Mouse (Mus musculus): ENCODE measurements around the gene Tfap4. TPM values are rescaled to one million over a fixed set of nuclear protein-coding genes. Genes with fewer than 3 reads are reported as not detected.

Gene Tfap4
- polyA plus RNA-seq, 2 experiments, result 4.6 to 6.9 TPM

- no peaks in the 10 kb centered on the region for H3K9me3 ChIP-seq (ENCODE audit: control insufficient read depth, low read length)
- no peak for TF ChIP-seq CTCF (IDR thresholded peaks at IDR 0.05; ENCODE audit: low read depth)
- no peak for TF ChIP-seq EP300 (IDR thresholded peaks at IDR 0.05; ENCODE audit: low read depth)
These were observed 12.0 kb downstream of the Tfap4 start for GRCm38 (mm10) chr16:4547611-4548010.

GRCm38 (mm10) chr16:4546838-4547237, 12.8 kb downstream of the Tfap4 start:
- Histone ChIP-seq H3K27me3 (ENCODE audit: control insufficient read depth, insufficient read depth, low read length) (no peaks in the 10 kb centered on the region), H3K9me3 (ENCODE audit: control insufficient read depth, low read length) (no peaks in the 10 kb centered on the region), H3K27ac (no peak overlapping the region), H3K4me2 (ENCODE audit: low read depth) (no peak overlapping the region), H3K4me3 (ENCODE audit: insufficient read depth in 1 of 2, low read depth in 2 of 2, low read length in 2 of 2) (no peak overlapping the region), H3K36me3 (replicated peaks; ENCODE audit: control insufficient read depth, insufficient read depth, low read depth) (peaks cover 20% of the 10 kb centered on the region), H3K9ac (replicated peaks) (no peak overlapping the region), H3K4me1 (replicated peaks; ENCODE audit: control insufficient read depth in 2 of 2, insufficient read depth in 2 of 2, low read length in 1 of 2) (peaks cover 6 to 9% of the 10 kb centered on the region in 2 experiments; a peak in 3 of 4 replicates)
- TF ChIP-seq CTCF (IDR thresholded peaks at IDR 0.05; ENCODE audit: low read depth), result no peak
- no peak for TF ChIP-seq EP300 (IDR thresholded peaks at IDR 0.05; ENCODE audit: low read depth)
- ATAC-seq (ENCODE audit: insufficient read depth) (no peak), DNase-seq (ENCODE audit: low read depth in 3 of 3, low spot score in 3 of 3) (no peak)
- WGBS (ENCODE audit: insufficient replicate concordance), result 82% methylated on average over 8 of the region's 8 CpGs

More at GRCm38 (mm10) chr16:4547611-4548010, 12.0 kb downstream of the Tfap4 start:
- ATAC-seq (ENCODE audit: insufficient read depth), result no peak
- 71% methylated on average over 5 of the region's 5 CpGs for whole genome bisulfite sequencing (ENCODE audit: insufficient replicate concordance)
- H3K4me1 ChIP-seq (replicated peaks; ENCODE audit: control insufficient read depth in 2 of 2, insufficient read depth in 2 of 2, low read length in 1 of 2), result peaks cover 9 to 13% of the 10 kb centered on the region in 2 experiments
- DNase-seq (ENCODE audit: low read depth in 3 of 3, low spot score in 3 of 3), result no peak
- H3K9ac ChIP-seq (replicated peaks), result no peak overlapping the region
- H3K36me3 ChIP-seq (replicated peaks; ENCODE audit: control insufficient read depth, insufficient read depth, low read depth), result peaks cover 20% of the 10 kb centered on the region
- no peak overlapping the region for H3K27ac ChIP-seq
- H3K4me2 ChIP-seq (ENCODE audit: low read depth), result no peak overlapping the region
- no peak overlapping the region for H3K4me3 ChIP-seq (ENCODE audit: insufficient read depth in 1 of 2, low read depth in 2 of 2, low read length in 2 of 2)
- H3K27me3 ChIP-seq (ENCODE audit: control insufficient read depth, insufficient read depth, low read length), result no peaks in the 10 kb centered on the region

- Histone ChIP-seq H3K4me3 (ENCODE audit: insufficient read depth in 1 of 2, low read depth in 2 of 2, low read length in 2 of 2) (no peak overlapping the region), H3K4me1 (replicated peaks; ENCODE audit: control insufficient read depth in 2 of 2, insufficient read depth in 2 of 2, low read length in 1 of 2) (peaks cover 5 to 9% of the 10 kb centered on the region in 2 experiments; a peak in 3 of 4 replicates), H3K27me3 (ENCODE audit: control insufficient read depth, insufficient read depth, low read length) (no peaks in the 10 kb centered on the region), H3K36me3 (replicated peaks; ENCODE audit: control insufficient read depth, insufficient read depth, low read depth) (peaks cover 20% of the 10 kb centered on the region), H3K9me3 (ENCODE audit: control insufficient read depth, low read length) (no peaks in the 10 kb centered on the region), H3K9ac (replicated peaks) (no peak overlapping the region), H3K27ac (no peak overlapping the region), H3K4me2 (ENCODE audit: low read depth) (no peak overlapping the region)
- no peak for ATAC-seq (ENCODE audit: insufficient read depth)
- 73% methylated on average over 9 of the region's 9 CpGs for WGBS (ENCODE audit: insufficient replicate concordance)
- TF ChIP-seq CTCF (IDR thresholded peaks at IDR 0.05; ENCODE audit: low read depth), result no peak
- no peak for DNase-seq (ENCODE audit: low read depth in 3 of 3, low spot score in 3 of 3)
These were observed 14.8 kb downstream of the Tfap4 start for GRCm38 (mm10) chr16:4544845-4545244.

- no peak overlapping the region for H3K4me2 ChIP-seq (ENCODE audit: low read depth)
- H3K36me3 ChIP-seq (replicated peaks; ENCODE audit: control insufficient read depth, insufficient read depth, low read depth), result peaks cover 14% of the 10 kb centered on the region
- H3K9ac ChIP-seq (replicated peaks), result no peak overlapping the region
- DNase-seq (ENCODE audit: low read depth in 3 of 3, low spot score in 3 of 3) (no peak), ATAC-seq (ENCODE audit: insufficient read depth) (no peak)
- H3K27ac ChIP-seq, result no peak overlapping the region
- WGBS (ENCODE audit: insufficient replicate concordance), result 59% methylated on average over 3 of the region's 3 CpGs
- H3K27me3 ChIP-seq (ENCODE audit: control insufficient read depth, insufficient read depth, low read length), result no peaks in the 10 kb centered on the region
- H3K4me1 ChIP-seq (replicated peaks; ENCODE audit: control insufficient read depth in 2 of 2, insufficient read depth in 2 of 2, low read length in 1 of 2), result peaks cover 5 to 9% of the 10 kb centered on the region in 2 experiments; a peak in 3 of 4 replicates
- H3K4me3 ChIP-seq (ENCODE audit: insufficient read depth in 1 of 2, low read depth in 2 of 2, low read length in 2 of 2), result no peak overlapping the region
- no peaks in the 10 kb centered on the region for H3K9me3 ChIP-seq (ENCODE audit: control insufficient read depth, low read length)
- TF ChIP-seq CTCF (IDR thresholded peaks at IDR 0.05; ENCODE audit: low read depth), result no peak
- TF ChIP-seq EP300 (IDR thresholded peaks at IDR 0.05; ENCODE audit: low read depth), result no peak
These were observed 16.4 kb downstream of the Tfap4 start for GRCm38 (mm10) chr16:4543266-4543665.

- peaks cover 5 to 9% of the 10 kb centered on the region in 2 experiments; a peak in 3 of 4 replicates for H3K4me1 ChIP-seq (replicated peaks; ENCODE audit: control insufficient read depth in 2 of 2, insufficient read depth in 2 of 2, low read length in 1 of 2)
- no peak for TF ChIP-seq EP300 (IDR thresholded peaks at IDR 0.05; ENCODE audit: low read depth)
- no peak for TF ChIP-seq CTCF (IDR thresholded peaks at IDR 0.05; ENCODE audit: low read depth)
- DNase-seq (ENCODE audit: low read depth in 3 of 3, low spot score in 3 of 3) (no peak), ATAC-seq (ENCODE audit: insufficient read depth) (no peak)
- H3K9me3 ChIP-seq (ENCODE audit: control insufficient read depth, low read length), result no peaks in the 10 kb centered on the region
- H3K27me3 ChIP-seq (ENCODE audit: control insufficient read depth, insufficient read depth, low read length), result no peaks in the 10 kb centered on the region
- peak overlapping the region; percentile 55 for H3K9ac ChIP-seq (replicated peaks)
- peak overlapping the region; percentile 50 to 66 for H3K4me3 ChIP-seq (ENCODE audit: insufficient read depth in 1 of 2, low read depth in 2 of 2, low read length in 2 of 2)
- peak overlapping the region; percentile 65 for H3K27ac ChIP-seq
- H3K36me3 ChIP-seq (replicated peaks; ENCODE audit: control insufficient read depth, insufficient read depth, low read depth), result peaks cover 9% of the 10 kb centered on the region
- H3K4me2 ChIP-seq (ENCODE audit: low read depth), result peak overlapping the region; percentile 75
- WGBS (ENCODE audit: insufficient replicate concordance), result 34% methylated on average over 7 of the region's 7 CpGs
These were observed 17.3 kb downstream of the Tfap4 start for GRCm38 (mm10) chr16:4542236-4542774.

All from liver, embryonic 14.5 days (tissue).